Mouse (Mus musculus): Measurements from ENCODE around the gene Myrfl. TPM values are rescaled to one million over a fixed set of nuclear protein-coding genes. Genes with fewer than 3 reads are reported as not detected.

The Myrfl gene
- polyA plus RNA-seq, 1 experiment = 0.02 TPM

- H3K27ac ChIP-seq (ENCODE audit: insufficient read depth, low read length) = peak overlapping the region; percentile 81
- no peaks in the 10 kb centered on the region for H3K27me3 ChIP-seq (ENCODE audit: control insufficient read depth, insufficient read depth, low read length)
- no peak for DNase-seq (ENCODE audit: low read depth in 1 of 2, low spot score in 2 of 2)
- TF ChIP-seq CTCF (IDR thresholded peaks at IDR 0.05; ENCODE audit: extremely low read depth, insufficient read depth, insufficient read length, insufficient replicate concordance) (no peak), POLR2A (IDR thresholded peaks at IDR 0.05; ENCODE audit: low read depth, low read length) (no peak)
- no peaks in the 10 kb centered on the region for H3K4me1 ChIP-seq (ENCODE audit: control insufficient read depth, insufficient read depth, insufficient read length)
- peaks cover 37% of the 10 kb centered on the region for H3K36me3 ChIP-seq (ENCODE audit: control insufficient read depth, insufficient read depth, low read length)
- peak overlapping the region; percentile 34; the same call in 1 of the 2 replicates for H3K4me3 ChIP-seq (ENCODE audit: extremely low read depth, insufficient read depth, insufficient read length)
- WGBS = 79% methylated on average over 9 of the region's 9 CpGs
Measured at GRCm38 (mm10) chr10:116914586-116914985, 17.9 kb upstream of the Myrfl start.

- Histone ChIP-seq H3K4me1 (ENCODE audit: control insufficient read depth, insufficient read depth, insufficient read length) (no peaks in the 10 kb centered on the region), H3K36me3 (ENCODE audit: control insufficient read depth, insufficient read depth, low read length) (peaks cover 41% of the 10 kb centered on the region), H3K27me3 (ENCODE audit: control insufficient read depth, insufficient read depth, low read length) (no peaks in the 10 kb centered on the region), H3K4me3 (ENCODE audit: extremely low read depth, insufficient read depth, insufficient read length) (peak overlapping the region; percentile 48), H3K27ac (ENCODE audit: insufficient read depth, low read length) (peak overlapping the region; percentile 84)
- 81% methylated on average over 17 of the region's 17 CpGs for WGBS
- TF ChIP-seq CTCF (IDR thresholded peaks at IDR 0.05; ENCODE audit: extremely low read depth, insufficient read depth, insufficient read length, insufficient replicate concordance) (no peak), POLR2A (IDR thresholded peaks at IDR 0.05; ENCODE audit: low read depth, low read length) (peak; percentile 58)
- peak in 1 of 2 experiments; percentile 68 for DNase-seq (ENCODE audit: low read depth in 1 of 2, low spot score in 2 of 2)
Measured at GRCm38 (mm10) chr10:116913647-116914273, 17.0 kb upstream of the Myrfl start.

- WGBS = 85% methylated on average over 9 of the region's 9 CpGs
- Histone ChIP-seq H3K27ac (ENCODE audit: insufficient read depth, low read length) (peak overlapping the region; percentile 84), H3K27me3 (ENCODE audit: control insufficient read depth, insufficient read depth, low read length) (no peaks in the 10 kb centered on the region), H3K4me3 (ENCODE audit: extremely low read depth, insufficient read depth, insufficient read length) (no peak overlapping the region), H3K4me1 (ENCODE audit: control insufficient read depth, insufficient read depth, insufficient read length) (no peaks in the 10 kb centered on the region), H3K36me3 (ENCODE audit: control insufficient read depth, insufficient read depth, low read length) (peaks cover 38% of the 10 kb centered on the region)
- no peak for DNase-seq (ENCODE audit: low read depth in 1 of 2, low spot score in 2 of 2)
- TF ChIP-seq POLR2A (IDR thresholded peaks at IDR 0.05; ENCODE audit: low read depth, low read length) (no peak), CTCF (IDR thresholded peaks at IDR 0.05; ENCODE audit: extremely low read depth, insufficient read depth, insufficient read length, insufficient replicate concordance) (no peak)
Measured at GRCm38 (mm10) chr10:116912850-116913249, 16.1 kb upstream of the Myrfl start.

- Histone ChIP-seq H3K27ac (ENCODE audit: insufficient read depth, low read length) (no peak overlapping the region), H3K4me3 (ENCODE audit: extremely low read depth, insufficient read depth, insufficient read length) (no peak overlapping the region), H3K4me1 (ENCODE audit: control insufficient read depth, insufficient read depth, insufficient read length) (no peaks in the 10 kb centered on the region), H3K27me3 (ENCODE audit: control insufficient read depth, insufficient read depth, low read length) (no peaks in the 10 kb centered on the region), H3K36me3 (ENCODE audit: control insufficient read depth, insufficient read depth, low read length) (peaks cover 45% of the 10 kb centered on the region)
- 86% methylated on average over 15 of the region's 15 CpGs for WGBS
- TF ChIP-seq POLR2A (IDR thresholded peaks at IDR 0.05; ENCODE audit: low read depth, low read length) (no peak), CTCF (IDR thresholded peaks at IDR 0.05; ENCODE audit: extremely low read depth, insufficient read depth, insufficient read length, insufficient replicate concordance) (no peak)
- no peak for DNase-seq (ENCODE audit: low read depth in 1 of 2, low spot score in 2 of 2)
Measured at GRCm38 (mm10) chr10:116908901-116909642, 12.4 kb upstream of the Myrfl start.

- Histone ChIP-seq H3K27ac (ENCODE audit: insufficient read depth, low read length) (no peak overlapping the region), H3K4me1 (ENCODE audit: control insufficient read depth, insufficient read depth, insufficient read length) (no peaks in the 10 kb centered on the region), H3K4me3 (ENCODE audit: extremely low read depth, insufficient read depth, insufficient read length) (no peak overlapping the region), H3K36me3 (ENCODE audit: control insufficient read depth, insufficient read depth, low read length) (peaks cover 43% of the 10 kb centered on the region), H3K27me3 (ENCODE audit: control insufficient read depth, insufficient read depth, low read length) (no peaks in the 10 kb centered on the region)
- TF ChIP-seq CTCF (IDR thresholded peaks at IDR 0.05; ENCODE audit: extremely low read depth, insufficient read depth, insufficient read length, insufficient replicate concordance) (no peak), POLR2A (IDR thresholded peaks at IDR 0.05; ENCODE audit: low read depth, low read length) (no peak)
- no peak for DNase-seq (ENCODE audit: low read depth in 1 of 2, low spot score in 2 of 2)
- WGBS = 96% methylated on average over 9 of the region's 9 CpGs
Measured at GRCm38 (mm10) chr10:116906794-116907193, 10.1 kb upstream of the Myrfl start.

GRCm38 (mm10) chr10:116904503-116904908 lies 7.8 kb upstream of the Myrfl start:
- peaks cover 26% of the 10 kb centered on the region for H3K36me3 ChIP-seq (ENCODE audit: control insufficient read depth, insufficient read depth, low read length)
- whole genome bisulfite sequencing = 90% methylated on average over 10 of the region's 10 CpGs
- no peaks in the 10 kb centered on the region for H3K27me3 ChIP-seq (ENCODE audit: control insufficient read depth, insufficient read depth, low read length)
- no peak overlapping the region for H3K4me3 ChIP-seq (ENCODE audit: extremely low read depth, insufficient read depth, insufficient read length)
- no peaks in the 10 kb centered on the region for H3K4me1 ChIP-seq (ENCODE audit: control insufficient read depth, insufficient read depth, insufficient read length)
- no peak overlapping the region for H3K27ac ChIP-seq (ENCODE audit: insufficient read depth, low read length)
- TF ChIP-seq POLR2A (IDR thresholded peaks at IDR 0.05; ENCODE audit: low read depth, low read length) (no peak), CTCF (IDR thresholded peaks at IDR 0.05; ENCODE audit: extremely low read depth, insufficient read depth, insufficient read length, insufficient replicate concordance) (no peak)
- DNase-seq (ENCODE audit: low read depth in 1 of 2, low spot score in 2 of 2) = no peak
